Mouse (Mus musculus) ovary, postnatal 10 days (tissue): ENCODE measurements at regions not wholly inside any gene's neighbourhood (a gene's known extent, or its start where the extent isn't known, plus 50 kb on each side); places are given as distances from the start of the nearest gene placed in this dataset.
A peak's percentile ranks its signal among the peaks of the same experiment; 100 is the strongest.
"Not testable (repeated sequence)": the region's sequence is repeated elsewhere in the genome, so short reads cannot be mapped to it uniquely, and the experiment has no call there.

Experiments
- DNase-seq: peaks from one replicate; pipeline ENCODE4 v3.0.0; 2022; ENCODE audit warnings: low spot score

- DNase-seq: peak; percentile 52
These were observed 86.9 kb downstream of the Bdh1 start for GRCm38 (mm10) chr16:31508981-31509380.

- no peak for DNase-seq
These were observed 88.0 kb downstream of the Bdh1 start for GRCm38 (mm10) chr16:31510097-31510496.

GRCm38 (mm10) chr16:31518816-31519215, 96.7 kb downstream of the Bdh1 start:
- DNase-seq: no peak

GRCm38 (mm10) chr16:31520081-31520480, 98.0 kb downstream of the Bdh1 start:
- no peak for DNase-seq

GRCm38 (mm10) chr16:31521786-31522185, 99.7 kb downstream of the Bdh1 start:
- no peak for DNase-seq

GRCm38 (mm10) chr16:31526711-31527344, 104.7 kb downstream of the Bdh1 start:
- DNase-seq: no peak

GRCm38 (mm10) chr16:31528596-31529283, 106.7 kb downstream of the Bdh1 start:
- DNase-seq: no peak

GRCm38 (mm10) chr16:31529284-31529958, 107.3 kb downstream of the Bdh1 start:
- no peak for DNase-seq

GRCm38 (mm10) chr16:31530090-31530489, 108.0 kb downstream of the Bdh1 start:
- no peak for DNase-seq

- no peak for DNase-seq
These were observed 111.2 kb downstream of the Bdh1 start for GRCm38 (mm10) chr16:31533196-31533777.

GRCm38 (mm10) chr16:31534923-31535523, 112.9 kb downstream of the Bdh1 start:
- no peak for DNase-seq

GRCm38 (mm10) chr16:31536328-31536727, 114.2 kb downstream of the Bdh1 start:
- no peak for DNase-seq

GRCm38 (mm10) chr16:31538606-31539005, 116.5 kb downstream of the Bdh1 start:
- DNase-seq: no peak

GRCm38 (mm10) chr16:31543499-31544170, 119.6 kb upstream of the Dlg1 start:
- DNase-seq: no peak

- no peak for DNase-seq
These were observed 117.0 kb upstream of the Dlg1 start for GRCm38 (mm10) chr16:31546062-31546827.

GRCm38 (mm10) chr16:31546828-31547224, 116.4 kb upstream of the Dlg1 start:
- DNase-seq: no peak

- DNase-seq: no peak
These were observed 115.9 kb upstream of the Dlg1 start for GRCm38 (mm10) chr16:31547391-31547790.

GRCm38 (mm10) chr16:31549975-31550374, 113.3 kb upstream of the Dlg1 start:
- DNase-seq: no peak

GRCm38 (mm10) chr16:31550539-31550938, 112.7 kb upstream of the Dlg1 start:
- DNase-seq: not testable (repeated sequence)

GRCm38 (mm10) chr16:31551416-31552151, 111.7 kb upstream of the Dlg1 start:
- no peak for DNase-seq
